In genomic region chr3:108048306-108048705, GRCm38 (mm10) we compare ENCODE assay signal across 1 mouse cellular context.
TF ChIP-seq lines count a peak whose summit lies in the region.

No protein-coding gene starts in this region.

TF ChIP-seq in MEL, 35 proteins besides CTCF, POLR2A, EP300 and RAD21 (continued from another document):
- no peak for TF ChIP-seq MEF2A (IDR thresholded peaks at IDR 0.05; ENCODE audit: extremely low read depth, insufficient replicate concordance, low read depth, low read length, poor library complexity, severe bottlenecking)
- TF ChIP-seq ZNF384 (IDR thresholded peaks at IDR 0.05; ENCODE audit: low read depth, low read length): 0 out of 2 replicates have a peak, but pooled peaks have one; percentile 39
- no peak for TF ChIP-seq CHD2 (IDR thresholded peaks at IDR 0.05; ENCODE audit: low read length)
- peak; percentile 72 for TF ChIP-seq ETS1 (IDR thresholded peaks at IDR 0.05; ENCODE audit: low read depth, low read length)
- TF ChIP-seq RCOR1 (IDR thresholded peaks at IDR 0.05; ENCODE audit: low read depth, low read length): 0 out of 2 replicates have a peak, but pooled peaks have one; percentile 31
- TF ChIP-seq MYC (IDR thresholded peaks at IDR 0.05; ENCODE audit: low read depth, low read length): no peak
TF ChIP-seq in MEL: peak in this region for 3.
